Comparison of ENCODE assay signal across 12 mouse cellular contexts in genomic region chr2:76050911-76051310, GRCm38 (mm10).
"Had no signal": no experiment of that assay in that cellular context is flagged by ENCODE, and none has a peak within 500 bp of the region (broad histone marks: within the 10 kb centered on the region; RNA-seq: fewer than 3 reads in every experiment).

No protein-coding gene starts in this region.

- H3K4me2 ChIP-seq: liver, embryonic 11.5 days; liver, embryonic 15.5 days; midbrain, embryonic 11.5 days had no signal

- H3K4me1 ChIP-seq: liver, embryonic 15.5 days; megakaryocyte, embryonic 14.5 days had no signal

- ATAC-seq: hindbrain, postnatal 0 days had no signal

- H3K4me3 ChIP-seq: left cerebral cortex, adult 2 months; limb, embryonic 10.5 days; liver, embryonic 15.5 days; megakaryocyte, embryonic 14.5 days had no signal

- H3K9ac ChIP-seq: liver, embryonic 15.5 days had no signal

- DNase-seq: spleen, adult 18-20 months; thymus, adult 18-20 months; thymus, postnatal 14 days had no signal

- H3K9me3 ChIP-seq: limb, embryonic 10.5 days; liver, embryonic 15.5 days; megakaryocyte, embryonic 14.5 days had no signal

- H3K27me3 ChIP-seq: liver, embryonic 15.5 days had no signal

- H3K36me3 ChIP-seq: limb, embryonic 10.5 days; liver, embryonic 15.5 days had no signal

- H3K27ac ChIP-seq: hindbrain, postnatal 0 days; kidney, postnatal 0 days; left cerebral cortex, adult 2 months; liver, embryonic 15.5 days; macrophage had no signal
